Mouse (Mus musculus) heart, embryonic 12.5 days (tissue): ENCODE measurements around the gene Tfpi2. TPM values are rescaled to one million over a fixed set of nuclear protein-coding genes. Genes with fewer than 3 reads are reported as not detected.

Source experiments
- ATAC-seq: fragments of 200-750 bp; cut with Nextera tagmentation; 2 replicates; pipeline ENCODE4 v1.8.0; 2017; ENCODE audit warnings: moderate TSS enrichment, moderate library complexity; ENCODE audit not compliant: insufficient number of reproducible peaks, low FRiP score
- H3K27ac ChIP-seq: fragments of 300-500 bp; sonication (generic); 2 replicates; pipeline ENCODE4 v1.5.1; 2016; ENCODE audit warnings: mild to moderate bottlenecking, moderate library complexity; ENCODE audit not compliant: poor library complexity, severe bottlenecking
- H3K27me3 ChIP-seq: fragments of 300-500 bp; sonication (generic); replicated peaks from 2 replicates; pipeline ENCODE4 v1.6.1; 2016; ENCODE audit warnings: mild to moderate bottlenecking, moderate library complexity
- H3K36me3 ChIP-seq: fragments of 300-500 bp; sonication (generic); 2 replicates; pipeline ENCODE4 v1.6.1; 2016; ENCODE audit warnings: mild to moderate bottlenecking, moderate library complexity
- H3K4me1 ChIP-seq: fragments of 300-500 bp; sonication (generic); replicated peaks from 2 replicates; pipeline ENCODE4 v1.6.1; 2016; ENCODE audit warnings: mild to moderate bottlenecking
- H3K4me2 ChIP-seq: fragments of 300-500 bp; sonication (generic); 2 replicates; pipeline ENCODE4 v1.6.1; 2016; ENCODE audit warnings: mild to moderate bottlenecking, moderate library complexity
- H3K4me3 ChIP-seq: fragments of 300-500 bp; sonication (generic); 2 replicates; pipeline ENCODE4 v1.5.1; 2016; ENCODE audit warnings: mild to moderate bottlenecking
- H3K9ac ChIP-seq: fragments of 300-500 bp; sonication (generic); 2 replicates; pipeline ENCODE4 v1.6.1; 2016; ENCODE audit warnings: mild to moderate bottlenecking, moderate library complexity
- H3K9me3 ChIP-seq: fragments of 300-500 bp; sonication (generic); replicated peaks from 2 replicates; pipeline ENCODE4 v1.6.1; 2016; ENCODE audit warnings: mild to moderate bottlenecking, moderate library complexity
- WGBS: fragments of 180-500 bp; shearing (Covaris S2); methylation state at CpG from one replicate; pipeline ENCODE4 v1.1.7; 2016; 5-methylcytosine and 5-hydroxymethylcytosine counted together
- polyA plus RNA-seq: library from polyadenylated mRNA; unstranded; fragments of >200 nt; fragmentation: Nextera tagmentation; extraction: Ambion mirVana; gene quantifications from 2 replicates; pipeline ENCODE4 v1.2.1, GENCODE M21; 2016

Tfpi2 gene
- polyA plus RNA-seq: 4.3 TPM in 2 replicates

DNA sequence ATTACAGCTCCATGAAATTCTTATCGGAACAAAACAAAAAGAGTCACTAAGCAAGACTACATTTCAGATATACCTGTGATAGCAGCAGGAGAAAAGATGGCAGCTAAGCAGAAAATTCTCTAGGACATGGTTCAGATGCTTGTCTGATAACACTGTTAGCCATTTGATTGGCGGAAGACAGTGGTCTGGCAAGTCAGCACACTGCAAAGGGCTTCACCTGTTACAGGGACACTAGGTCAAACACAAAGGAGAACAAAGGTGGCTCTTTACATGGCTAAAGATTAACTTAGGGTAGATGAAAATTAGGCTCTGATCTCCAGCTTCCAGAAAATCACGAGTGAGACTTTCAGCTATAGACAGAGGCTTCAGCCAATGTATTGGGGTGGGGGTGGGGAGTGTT is at the start of gene Tfpi2:
TSS of gene Tfpi2 (minus strand) at position 170 of the 400 bp plus-strand sequence.
- Histone ChIP-seq H3K9me3 (no peaks in the 10 kb centered on the region), H3K9ac (no peak within 1 kb of the TSS), H3K4me1 (no peaks in the 10 kb centered on the region), H3K27ac (no peak within 1 kb of the TSS), H3K36me3 (no peaks in the 10 kb centered on the region), H3K4me2 (no peak within 1 kb of the TSS), H3K27me3 (no peaks in the 10 kb centered on the region), H3K4me3 (no peak within 1 kb of the TSS)
- ATAC-seq: no peak
- WGBS: 69% methylated on average over 3 of the region's 3 CpGs

- H3K9ac ChIP-seq: no peak overlapping the region
- no peak for ATAC-seq
- no peaks in the 10 kb centered on the region for H3K9me3 ChIP-seq
- H3K4me1 ChIP-seq: no peaks in the 10 kb centered on the region
- WGBS: 82% methylated on average over 3 of the region's 3 CpGs
- H3K36me3 ChIP-seq: no peaks in the 10 kb centered on the region
- no peaks in the 10 kb centered on the region for H3K27me3 ChIP-seq
- no peak overlapping the region for H3K4me3 ChIP-seq
- no peak overlapping the region for H3K4me2 ChIP-seq
- H3K27ac ChIP-seq: no peak overlapping the region
Observed at GRCm38 (mm10) chr6:4030956-4031355, 42.2 kb upstream of the Tfpi2 start.

GRCm38 (mm10) chr6:4026367-4026766 is 37.6 kb upstream of the Tfpi2 start:
- Histone ChIP-seq H3K27me3 (no peaks in the 10 kb centered on the region), H3K9me3 (no peaks in the 10 kb centered on the region), H3K4me2 (no peak overlapping the region), H3K36me3 (no peaks in the 10 kb centered on the region), H3K9ac (no peak overlapping the region), H3K4me1 (no peaks in the 10 kb centered on the region), H3K4me3 (no peak overlapping the region), H3K27ac (no peak overlapping the region)
- 43% methylated on average over 2 of the region's 2 CpGs for WGBS
- ATAC-seq: no peak

DNA sequence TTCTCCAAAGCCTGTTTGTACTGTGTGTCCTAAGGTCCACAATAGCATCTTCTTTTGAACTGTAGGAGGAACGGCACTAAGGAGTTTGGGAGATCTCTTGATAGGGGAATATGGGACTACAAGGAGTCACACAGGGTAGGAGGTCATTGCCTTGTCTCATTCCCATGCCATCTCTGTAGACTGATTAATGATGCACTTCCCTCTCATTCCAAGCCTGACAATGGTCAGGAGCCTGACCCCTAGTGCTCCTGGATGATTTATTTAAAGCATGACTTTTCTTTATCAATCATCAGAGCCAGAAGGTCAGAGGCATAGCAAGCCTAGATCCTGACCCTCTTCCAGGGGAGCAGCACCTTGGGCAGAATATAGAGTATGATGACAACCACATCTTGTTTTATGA is 33.9 kb upstream of the Tfpi2 start:
- 55% methylated on average over 1 of the region's 1 CpGs for WGBS
- no peak overlapping the region for H3K27ac ChIP-seq
- H3K36me3 ChIP-seq: no peaks in the 10 kb centered on the region
- H3K4me1 ChIP-seq: no peaks in the 10 kb centered on the region
- no peak overlapping the region for H3K4me2 ChIP-seq
- no peak for ATAC-seq
- H3K9ac ChIP-seq: no peak overlapping the region
- no peak overlapping the region for H3K4me3 ChIP-seq
- no peaks in the 10 kb centered on the region for H3K9me3 ChIP-seq
- H3K27me3 ChIP-seq: no peaks in the 10 kb centered on the region

GRCm38 (mm10) chr6:4009548-4009947 is 20.8 kb upstream of the Tfpi2 start:
- no peaks in the 10 kb centered on the region for H3K27me3 ChIP-seq

DNA sequence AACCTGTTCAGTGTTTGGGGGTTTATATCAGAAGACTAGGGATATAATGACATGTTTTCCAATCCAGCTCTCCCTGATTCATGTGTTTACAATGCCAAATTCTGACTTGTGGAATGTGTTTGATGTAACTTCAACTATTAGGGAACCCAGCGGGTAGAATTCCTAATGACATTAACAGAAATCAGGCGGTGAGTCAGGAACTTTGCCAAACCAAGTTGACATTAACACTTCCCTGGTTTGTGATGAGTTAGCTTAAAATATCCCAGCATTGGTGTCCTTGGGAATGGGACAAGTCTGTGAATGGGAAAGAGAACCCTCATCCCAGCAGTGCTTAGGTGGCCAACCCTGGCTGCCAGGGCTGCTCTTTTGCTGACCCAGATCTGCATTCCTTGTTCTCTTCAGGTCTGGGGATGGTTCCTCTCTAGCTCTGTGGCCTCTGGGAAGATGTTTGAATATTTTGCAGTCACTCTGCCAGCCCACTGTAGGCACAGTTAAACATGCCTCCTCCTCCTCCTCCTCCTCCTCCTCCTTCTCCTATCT is 19.9 kb upstream of the Tfpi2 start:
- Histone ChIP-seq H3K4me2 (no peak overlapping the region), H3K9ac (no peak overlapping the region), H3K9me3 (no peaks in the 10 kb centered on the region), H3K27ac (no peak overlapping the region), H3K36me3 (no peaks in the 10 kb centered on the region), H3K4me3 (no peak overlapping the region), H3K4me1 (peaks cover 19% of the 10 kb centered on the region), H3K27me3 (no peaks in the 10 kb centered on the region)
- ATAC-seq: no peak
- WGBS: 58% methylated on average over 2 of the region's 2 CpGs

More at GRCm38 (mm10) chr6:4009548-4009947, 20.8 kb upstream of the Tfpi2 start:
- 0 out of 2 replicates have a peak, but pooled peaks have one; percentile 25 for ATAC-seq
- Histone ChIP-seq H3K4me2 (no peak overlapping the region), H3K36me3 (no peaks in the 10 kb centered on the region), H3K9me3 (no peaks in the 10 kb centered on the region), H3K9ac (no peak overlapping the region), H3K4me1 (peaks cover 19% of the 10 kb centered on the region), H3K27ac (no peak overlapping the region), H3K4me3 (no peak overlapping the region)

- Histone ChIP-seq H3K4me2 (peak overlapping the region; percentile 69), H3K9ac (no peak overlapping the region), H3K4me1 (peaks cover 25% of the 10 kb centered on the region), H3K36me3 (no peaks in the 10 kb centered on the region), H3K27me3 (no peaks in the 10 kb centered on the region), H3K9me3 (no peaks in the 10 kb centered on the region), H3K4me3 (peak overlapping the region; percentile 66), H3K27ac (peak overlapping the region; percentile 92; the same call in 1 of the 2 replicates)
- WGBS: 58% methylated on average over 2 of the region's 2 CpGs
- ATAC-seq: 0 out of 2 replicates have a peak, but pooled peaks have one; percentile 35
Observed at GRCm38 (mm10) chr6:4004808-4005207, 16.1 kb upstream of the Tfpi2 start.

GRCm38 (mm10) chr6:4003890-4004306 is 15.2 kb upstream of the Tfpi2 start, which contains the start of gene Gng11:
Gene Gng11, plus strand, starts transcription at chr6:4003904.
- 0% methylated on average over 19 of the region's 19 CpGs for WGBS
- Histone ChIP-seq H3K9ac (peak within 1 kb of the TSS; percentile 83), H3K4me3 (peak within 1 kb of the TSS; percentile 66), H3K9me3 (no peaks in the 10 kb centered on the region), H3K27ac (peak within 1 kb of the TSS; percentile 92), H3K4me1 (peaks cover 19% of the 10 kb centered on the region), H3K4me2 (peak within 1 kb of the TSS; percentile 69), H3K36me3 (no peaks in the 10 kb centered on the region), H3K27me3 (no peaks in the 10 kb centered on the region)
- ATAC-seq: peak; percentile 84

- WGBS: 36% methylated on average over 4 of the region's 4 CpGs
- Histone ChIP-seq H3K4me1 (peaks cover 15% of the 10 kb centered on the region), H3K9me3 (no peaks in the 10 kb centered on the region), H3K27ac (peak overlapping the region; percentile 92), H3K27me3 (no peaks in the 10 kb centered on the region), H3K4me3 (peak overlapping the region; percentile 66), H3K36me3 (no peaks in the 10 kb centered on the region), H3K4me2 (peak overlapping the region; percentile 69), H3K9ac (peak overlapping the region; percentile 83; the same call in 1 of the 2 replicates)
- peak; percentile 65 for ATAC-seq
Observed at GRCm38 (mm10) chr6:4003445-4003844, 14.7 kb upstream of the Tfpi2 start.

- WGBS: 72% methylated on average over 3 of the region's 3 CpGs
- Histone ChIP-seq H3K27me3 (no peaks in the 10 kb centered on the region), H3K4me1 (peaks cover 10% of the 10 kb centered on the region; the same call in 1 of the 2 replicates), H3K36me3 (no peaks in the 10 kb centered on the region), H3K27ac (no peak overlapping the region), H3K4me3 (no peak overlapping the region), H3K4me2 (no peak overlapping the region), H3K9me3 (no peaks in the 10 kb centered on the region), H3K9ac (no peak overlapping the region)
- no peak for ATAC-seq
Observed at GRCm38 (mm10) chr6:4000716-4001115, 12.0 kb upstream of the Tfpi2 start.

DNA sequence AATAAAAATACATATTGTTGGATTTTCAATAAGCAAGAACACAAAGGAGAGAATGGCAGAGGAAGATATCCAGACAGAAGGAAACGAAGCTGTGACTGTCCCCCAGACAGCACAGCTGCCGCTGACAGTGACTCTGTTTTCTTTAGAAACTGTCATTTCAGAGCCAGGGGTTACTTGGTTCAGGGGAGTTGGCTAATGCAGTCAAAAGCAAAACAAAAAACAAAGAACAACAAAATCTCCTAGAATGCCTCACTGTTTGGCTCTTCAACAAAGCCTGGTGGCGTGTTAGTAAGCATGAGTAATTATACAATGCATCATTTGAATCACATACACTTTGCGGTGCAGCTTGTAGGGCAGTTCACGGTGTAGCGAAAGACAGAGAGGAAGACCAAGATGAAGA is 10.6 kb upstream of the Tfpi2 start:
- H3K4me2 ChIP-seq: no peak overlapping the region
- H3K9me3 ChIP-seq: no peaks in the 10 kb centered on the region
- H3K9ac ChIP-seq: no peak overlapping the region
- H3K36me3 ChIP-seq: no peaks in the 10 kb centered on the region
- ATAC-seq: no peak
- 63% methylated on average over 6 of the region's 6 CpGs for WGBS
- no peak overlapping the region for H3K27ac ChIP-seq
- no peaks in the 10 kb centered on the region for H3K27me3 ChIP-seq
- peaks cover 6% of the 10 kb centered on the region; the same call in 1 of the 2 replicates for H3K4me1 ChIP-seq
- no peak overlapping the region for H3K4me3 ChIP-seq

- Histone ChIP-seq H3K27me3 (no peaks in the 10 kb centered on the region), H3K27ac (no peak overlapping the region), H3K36me3 (no peaks in the 10 kb centered on the region), H3K9ac (no peak overlapping the region), H3K4me3 (no peak overlapping the region), H3K4me2 (no peak overlapping the region), H3K9me3 (no peaks in the 10 kb centered on the region), H3K4me1 (peaks cover 4% of the 10 kb centered on the region; the same call in 1 of the 2 replicates)
- 66% methylated on average over 4 of the region's 4 CpGs for WGBS
- no peak for ATAC-seq
Observed at GRCm38 (mm10) chr6:3998089-3998488, 9.4 kb upstream of the Tfpi2 start.
